Mouse (Mus musculus): Measurements from ENCODE around the gene Nhlrc1.

Nhlrc1 gene

GRCm38 (mm10) chr13:47013740-47014139 lies 910 bp downstream of the Nhlrc1 start:
- DNase-seq (ENCODE audit: low spot score in 2 of 2), result no peak

- no peak for DNase-seq (ENCODE audit: low spot score in 2 of 2)
Measured at GRCm38 (mm10) chr13:47001590-47001989, 13.1 kb downstream of the Nhlrc1 start.

GRCm38 (mm10) chr13:46999498-46999897 lies 15.2 kb downstream of the Nhlrc1 start:
- no peak for DNase-seq (ENCODE audit: low spot score in 2 of 2)

- DNase-seq (ENCODE audit: low spot score in 2 of 2), result no peak
Measured at GRCm38 (mm10) chr13:46997355-46997754, 17.3 kb downstream of the Nhlrc1 start.

GRCm38 (mm10) chr13:46993274-46993551 lies 21.4 kb downstream of the Nhlrc1 start:
- no peak for DNase-seq (ENCODE audit: low spot score in 2 of 2)

- DNase-seq (ENCODE audit: low spot score in 2 of 2), result no peak
Measured at GRCm38 (mm10) chr13:46992516-46993273, 22.0 kb downstream of the Nhlrc1 start.

GRCm38 (mm10) chr13:46990376-46991011 lies 24.2 kb downstream of the Nhlrc1 start:
- DNase-seq (ENCODE audit: low spot score in 2 of 2), result no peak

- DNase-seq (ENCODE audit: low spot score in 2 of 2), result no peak
Measured at GRCm38 (mm10) chr13:46987941-46988340, 26.7 kb downstream of the Nhlrc1 start.

GRCm38 (mm10) chr13:46986208-46986607 lies 28.4 kb downstream of the Nhlrc1 start:
- no peak for DNase-seq (ENCODE audit: low spot score in 2 of 2)

GRCm38 (mm10) chr13:46983878-46984277 lies 30.8 kb downstream of the Nhlrc1 start:
- no peak for DNase-seq (ENCODE audit: low spot score in 2 of 2)

GRCm38 (mm10) chr13:46979836-46980490 lies 34.7 kb downstream of the Nhlrc1 start:
- DNase-seq (ENCODE audit: low spot score in 2 of 2), result no peak

GRCm38 (mm10) chr13:46976532-46976931 lies 38.1 kb downstream of the Nhlrc1 start:
- no peak for DNase-seq (ENCODE audit: low spot score in 2 of 2)

GRCm38 (mm10) chr13:46975930-46976329 lies 38.7 kb downstream of the Nhlrc1 start:
- no peak for DNase-seq (ENCODE audit: low spot score in 2 of 2)

GRCm38 (mm10) chr13:46975031-46975551 lies 39.6 kb downstream of the Nhlrc1 start:
- DNase-seq (ENCODE audit: low spot score in 2 of 2), result no peak

GRCm38 (mm10) chr13:46970286-46970945 lies 44.2 kb downstream of the Nhlrc1 start:
- no peak for DNase-seq (ENCODE audit: low spot score in 2 of 2)

GRCm38 (mm10) chr13:46968626-46969025 lies 46.0 kb downstream of the Nhlrc1 start:
- no peak for DNase-seq (ENCODE audit: low spot score in 2 of 2)

GRCm38 (mm10) chr13:46967308-46967707 lies 47.3 kb downstream of the Nhlrc1 start:
- no peak for DNase-seq (ENCODE audit: low spot score in 2 of 2)

All from spleen, postnatal 4 days (tissue).